In genomic region chr16:30465680-30466298, GRCm38 (mm10) we compare ENCODE assay signal across 10 mouse cellular contexts.
DNase-seq lines count a peak whose midpoint lies in the region; ATAC-seq and TF ChIP-seq lines count a peak whose summit lies in the region.
"Had no signal": no experiment of that assay in that cellular context is flagged by ENCODE, and none has a peak within 500 bp of the region (broad histone marks: within the 10 kb centered on the region; RNA-seq: fewer than 3 reads in every experiment).

No protein-coding gene starts in this region.

- no peak for TF ChIP-seq EP300 in lung, postnatal 0 days (IDR thresholded peaks at IDR 0.05)

- TF ChIP-seq CTCF in lung, postnatal 0 days (IDR thresholded peaks at IDR 0.05): no peak

- intact Hi-C loops in gastrocnemius, postnatal 14 days (cut with DNase I; ENCODE audit: low total_unique reads): no loop called here

- DNase-seq in heart, adult 11 months: peak; percentile 92
- DNase-seq in heart, embryonic 10.5 days (ENCODE audit: low spot score): no peak
- DNase-seq in MN1 (ENCODE audit: low spot score): peak; percentile 53
- peak; percentile 54 for DNase-seq in gastrocnemius, postnatal 14 days
- DNase-seq in lung, postnatal 0 days (ENCODE audit: low spot score): peak; percentile 42
- DNase-seq in hindbrain, embryonic 14.5 days (ENCODE audit: low spot score): no peak
- DNase-seq in left cerebral cortex, adult 8-10 months (ENCODE audit: low spot score in 2 of 2): no peak
- DNase-seq in c-Kit-positive CD71-positive TER-119-positive erythroid progenitor cells, embryonic 14.5 days (ENCODE audit: low spot score): no peak
- DNase-seq: kidney, adult 2 months had no signal

- H3K4me1 ChIP-seq in heart, embryonic 10.5 days: 0 out of 2 replicates have a peak, but pooled peaks cover 2% of the 10 kb centered on the region
- no peaks in the 10 kb centered on the region for H3K4me1 ChIP-seq in lung, postnatal 0 days (ENCODE audit: insufficient read depth, low read depth, low read length)
- H3K4me1 ChIP-seq in hindbrain, embryonic 14.5 days (replicated peaks; ENCODE audit: control insufficient read depth, insufficient read depth, low read length): no peaks in the 10 kb centered on the region
- H3K4me1 ChIP-seq: embryonic facial prominence, embryonic 13.5 days had no signal

- no peak overlapping the region for H3K4me2 ChIP-seq in lung, postnatal 0 days (replicated peaks; ENCODE audit: low read depth, low read length)
- H3K4me2 ChIP-seq in hindbrain, embryonic 14.5 days (replicated peaks): no peak overlapping the region
- H3K4me2 ChIP-seq: embryonic facial prominence, embryonic 13.5 days had no signal

- peak; percentile 74 for ATAC-seq in lung, postnatal 0 days
- no peak for ATAC-seq in hindbrain, embryonic 14.5 days (ENCODE audit: low FRiP score)

- WGBS in heart, embryonic 10.5 days: 63% methylated on average over 5 of the region's 5 CpGs
- 36% methylated on average over 5 of the region's 5 CpGs for WGBS in lung, postnatal 0 days
- WGBS in hindbrain, embryonic 14.5 days: 75% methylated on average over 5 of the region's 5 CpGs

- no peaks in the 10 kb centered on the region for H3K27me3 ChIP-seq in heart, embryonic 10.5 days (ENCODE audit: insufficient read depth, poor library complexity, severe bottlenecking)
- no peaks in the 10 kb centered on the region for H3K27me3 ChIP-seq in lung, postnatal 0 days (replicated peaks; ENCODE audit: insufficient read depth, low read length)
- no peaks in the 10 kb centered on the region for H3K27me3 ChIP-seq in hindbrain, embryonic 14.5 days (ENCODE audit: control insufficient read depth, insufficient read depth, low read length)
- H3K27me3 ChIP-seq: embryonic facial prominence, embryonic 13.5 days had no signal

- H3K27ac ChIP-seq in heart, embryonic 10.5 days: no peak overlapping the region
- no peak overlapping the region for H3K27ac ChIP-seq in lung, postnatal 0 days (ENCODE audit: low read length)
- no peak overlapping the region for H3K27ac ChIP-seq in hindbrain, embryonic 14.5 days
- H3K27ac ChIP-seq: embryonic facial prominence, embryonic 13.5 days had no signal

- peaks cover 3% of the 10 kb centered on the region; the same call in 1 of the 2 replicates for H3K9me3 ChIP-seq in heart, embryonic 10.5 days
- no peaks in the 10 kb centered on the region for H3K9me3 ChIP-seq in lung, postnatal 0 days (ENCODE audit: low read length)
- 0 out of 2 replicates have a peak, but pooled peaks cover 4% of the 10 kb centered on the region for H3K9me3 ChIP-seq in hindbrain, embryonic 14.5 days (ENCODE audit: control insufficient read depth, low read length)

- no peak overlapping the region for H3K4me3 ChIP-seq in heart, embryonic 10.5 days
- no peak overlapping the region for H3K4me3 ChIP-seq in lung, postnatal 0 days (ENCODE audit: low read depth, low read length)
- H3K4me3 ChIP-seq in hindbrain, embryonic 14.5 days (replicated peaks; ENCODE audit: low read length): no peak overlapping the region
- H3K4me3 ChIP-seq: embryonic facial prominence, embryonic 13.5 days had no signal

- no peaks in the 10 kb centered on the region for H3K36me3 ChIP-seq in heart, embryonic 10.5 days
- no peaks in the 10 kb centered on the region for H3K36me3 ChIP-seq in lung, postnatal 0 days (ENCODE audit: insufficient read depth, low read length)
- H3K36me3 ChIP-seq in hindbrain, embryonic 14.5 days (replicated peaks; ENCODE audit: control insufficient read depth, insufficient read depth): no peaks in the 10 kb centered on the region
- H3K36me3 ChIP-seq: embryonic facial prominence, embryonic 13.5 days had no signal

- H3K9ac ChIP-seq in lung, postnatal 0 days (replicated peaks; ENCODE audit: low read depth): no peak overlapping the region
- no peak overlapping the region for H3K9ac ChIP-seq in hindbrain, embryonic 14.5 days
- H3K9ac ChIP-seq: embryonic facial prominence, embryonic 13.5 days had no signal

Comparison
In these comparisons a context has a peak if more than half of its experiments do, and no peak if none do; other contexts are left out.
1. DNase-seq: peak in heart, adult 11 months (single experiment), MN1 (single experiment), gastrocnemius, postnatal 14 days (single experiment) and lung, postnatal 0 days (single experiment); none in heart, embryonic 10.5 days (single experiment), hindbrain, embryonic 14.5 days (single experiment), left cerebral cortex, adult 8-10 months (0 of 2) and c-Kit-positive CD71-positive TER-119-positive erythroid progenitor cells, embryonic 14.5 days (single experiment).